Mouse (Mus musculus) erythroblast, embryonic 14.5 days (primary cell): ENCODE results near the gene Ccdc85c.

Experiments used
- GATA1 ChIP-seq: IDR thresholded peaks from 2 replicates; pipeline ENCODE4 v1.6.1; 2012; ENCODE audit warnings: low read length, inconsistent platforms, mixed read lengths
- TAL1 ChIP-seq: IDR thresholded peaks from 3 replicates; pipeline ENCODE4 v1.6.1; 2012; ENCODE audit warnings: low read length, inconsistent platforms, mixed read lengths

GRCm38 (mm10) chr12:108265831-108266619 is 9.2 kb downstream of the Ccdc85c start:
- TF ChIP-seq GATA1, result no peak
- no peak for TF ChIP-seq TAL1
